Mouse (Mus musculus) urinary bladder, adult 2 months (tissue): ENCODE results near the gene Tmem184b. TPM values are rescaled to one million over a fixed set of nuclear protein-coding genes. Genes with fewer than 3 reads are reported as not detected.

Experiments
- polyA plus RNA-seq: library from polyadenylated mRNA; depleted of rRNA; stranded (reverse); fragments of >200 nt; gene quantifications from 2 replicates; pipeline ENCODE4 v1.2.3, GENCODE M21; 2012; rRNA removed

Gene Tmem184b
- polyA plus RNA-seq, 1 experiment, result 51.5 TPM

Other genes with a start within 250 kb of the Tmem184b start
- gene Sox10, start 238.3 kb downstream of the Tmem184b start, polyA plus RNA-seq, result 11.0 and 11.8 TPM in 2 replicates
- gene Pick1, start 174.4 kb downstream of the Tmem184b start, polyA plus RNA-seq, result 33.3 and 41.7 TPM in 2 replicates
- 0.96 and 1.1 TPM in 2 replicates for gene Gm49486, start 174.2 kb downstream of the Tmem184b start, polyA plus RNA-seq
- gene Slc16a8, start 148.8 kb downstream of the Tmem184b start, polyA plus RNA-seq, result 0.04 and 0.21 TPM in 2 replicates
- gene Baiap2l2, start 118.0 kb downstream of the Tmem184b start, polyA plus RNA-seq, result 4.5 and 4.8 TPM in 2 replicates
- 20.5 and 20.6 TPM in 2 replicates for gene Pla2g6, start 75.2 kb downstream of the Tmem184b start, polyA plus RNA-seq
- 11.0 and 13.0 TPM in 2 replicates for gene Maff, start 56.9 kb downstream of the Tmem184b start, polyA plus RNA-seq
- 76.7 and 90.3 TPM in 2 replicates for gene Csnk1e, start 52.0 kb upstream of the Tmem184b start, polyA plus RNA-seq
- gene Kcnj4, start 101.7 kb upstream of the Tmem184b start, polyA plus RNA-seq, result 0.04 and 0.07 TPM in 2 replicates
- gene Kdelr3, start 112.8 kb upstream of the Tmem184b start, polyA plus RNA-seq, result 48.5 and 54.9 TPM in 2 replicates
- 363 and 536 TPM in 2 replicates for gene Ddx17, start 143.2 kb upstream of the Tmem184b start, polyA plus RNA-seq
- 1.2 and 1.9 TPM in 2 replicates for gene Dmc1, start 201.5 kb upstream of the Tmem184b start, polyA plus RNA-seq